Comparison of ENCODE assay signal across 7 mouse cellular contexts in genomic region chr5:100845848-100846598, GRCm38 (mm10). TPM values are rescaled to one million over a fixed set of nuclear protein-coding genes. Genes with fewer than 3 reads are reported as not detected.
DNase-seq lines count a peak whose midpoint lies in the region; ATAC-seq and TF ChIP-seq lines count a peak whose summit lies in the region.

No protein-coding gene starts in this region.

- H3K36me3 ChIP-seq in limb, embryonic 14.5 days (ENCODE audit: control insufficient read depth, insufficient read depth, low read length) = no peaks in the 10 kb centered on the region
- no peaks in the 10 kb centered on the region for H3K36me3 ChIP-seq in midbrain, embryonic 15.5 days (replicated peaks)

- under 1% methylated on average over 38 of the region's 52 CpGs for WGBS in limb, embryonic 14.5 days
- under 1% methylated on average over 52 of the region's 52 CpGs for WGBS in midbrain, embryonic 15.5 days

- H3K9me3 ChIP-seq in limb, embryonic 14.5 days (ENCODE audit: control insufficient read depth, low read length) = 0 out of 2 replicates have a peak, but pooled peaks cover 4% of the 10 kb centered on the region
- H3K9me3 ChIP-seq in midbrain, embryonic 15.5 days = 0 out of 2 replicates have a peak, but pooled peaks cover 5% of the 10 kb centered on the region

- 0 out of 2 replicates have a peak overlapping the region, but pooled peaks have one; percentile 0 for H3K27ac ChIP-seq in limb, embryonic 14.5 days (replicated peaks; ENCODE audit: low read depth, low read length)
- no peak overlapping the region for H3K27ac ChIP-seq in midbrain, embryonic 15.5 days

- H3K27me3 ChIP-seq in limb, embryonic 14.5 days (ENCODE audit: control insufficient read depth, insufficient read depth, low read length) = peaks cover 13% of the 10 kb centered on the region; the same call in 1 of the 2 replicates
- peaks cover 43% of the 10 kb centered on the region for H3K27me3 ChIP-seq in midbrain, embryonic 15.5 days (replicated peaks)

- TF ChIP-seq POLR2A in limb, embryonic 14.5 days (IDR thresholded peaks at IDR 0.05; ENCODE audit: borderline replicate concordance, extremely low read depth, insufficient read depth, insufficient read length) = no peak

- peak overlapping the region; percentile 60 for H3K9ac ChIP-seq in limb, embryonic 14.5 days (ENCODE audit: low read depth, low read length, severe bottlenecking)
- peak overlapping the region; percentile 41 for H3K9ac ChIP-seq in midbrain, embryonic 15.5 days

- DNase-seq in adrenal gland, adult 2 months = peak; percentile 94
- DNase-seq in embryo, embryonic 11 days = peak; percentile 62
- peak; percentile 88 to 89 for DNase-seq in heart, adult 18-20 months
- DNase-seq in kidney, adult 18-20 months = peak; percentile 75
- no peak for DNase-seq in limb, embryonic 14.5 days (ENCODE audit: low spot score)
- peak; percentile 56 to 70 for DNase-seq in spleen, adult 18-20 months

- H3K4me2 ChIP-seq in limb, embryonic 14.5 days (replicated peaks; ENCODE audit: low read depth, low read length, severe bottlenecking) = peak overlapping the region; percentile 93
- peak overlapping the region; percentile 99 for H3K4me2 ChIP-seq in midbrain, embryonic 15.5 days

- H3K4me3 ChIP-seq in limb, embryonic 14.5 days (replicated peaks; ENCODE audit: low read length) = peak overlapping the region; percentile 58
- peak overlapping the region; percentile 53 for H3K4me3 ChIP-seq in midbrain, embryonic 15.5 days

- H3K4me1 ChIP-seq in limb, embryonic 14.5 days (ENCODE audit: control insufficient read depth, insufficient read depth, low read length) = peaks cover 7% of the 10 kb centered on the region
- H3K4me1 ChIP-seq in midbrain, embryonic 15.5 days = peaks cover 19% of the 10 kb centered on the region

- ATAC-seq in limb, embryonic 14.5 days (ENCODE audit: low FRiP score, low read depth) = peak; percentile 24; the same call in 1 of the 2 replicates
- peak; percentile 80 for ATAC-seq in midbrain, embryonic 15.5 days (replicated peaks)

RNA-seq across cellular contexts. Expression of gene Gpat3, which starts 0.5 kb away (rescaled TPM):
- 10 to 100 TPM; 10.5 to 37.6 TPM for total RNA-seq in adrenal gland, adult 2 months (2021)
- 2.0 and 4.7 TPM in 2 replicates for polyA plus RNA-seq in adrenal gland, adult 2 months (2012; rRNA removed)
- total RNA-seq in heart, adult 18-20 months (2021) = 10 to 100 TPM; 19.8 to 26.1 TPM
- 1.9 and 2.7 TPM in 2 replicates for polyA plus RNA-seq in limb, embryonic 14.5 days (2012; rRNA removed)
- 1.1 and 2.0 TPM in 2 replicates for polyA plus RNA-seq in limb, embryonic 14.5 days (2014; fragmentation: Nextera tagmentation; extraction: Ambion mirVana)
- 0.36 and 0.41 TPM in 2 replicates for polyA plus RNA-seq in midbrain, embryonic 15.5 days (2015; fragmentation: Nextera tagmentation; extraction: Ambion mirVana)

RNA-seq across cellular contexts. Expression of gene Abraxas1, which starts 25.3 kb away (rescaled TPM):
- total RNA-seq in adrenal gland, adult 2 months (2021) = 10 to 100 TPM; 11.6 to 14.0 TPM
- 1.8 and 2.4 TPM in 2 replicates for polyA plus RNA-seq in adrenal gland, adult 2 months (2012; rRNA removed)
- 10 to 100 TPM in 1 of 2 experiments, 1 to 10 TPM in 1; 8.8 to 11.0 TPM for total RNA-seq in heart, adult 18-20 months (2021)
- 21.7 and 26.3 TPM in 2 replicates for polyA plus RNA-seq in limb, embryonic 14.5 days (2012; rRNA removed)
- polyA plus RNA-seq in limb, embryonic 14.5 days (2014; fragmentation: Nextera tagmentation; extraction: Ambion mirVana) = 25.1 and 28.0 TPM in 2 replicates
- polyA plus RNA-seq in midbrain, embryonic 15.5 days (2015; fragmentation: Nextera tagmentation; extraction: Ambion mirVana) = 12.8 and 13.2 TPM in 2 replicates

RNA-seq across cellular contexts. Expression of gene Mrps18c, which starts 47.6 kb away (rescaled TPM):
- 10 to 100 TPM; 86.0 to 97.4 TPM for total RNA-seq in adrenal gland, adult 2 months (2021)
- polyA plus RNA-seq in adrenal gland, adult 2 months (2012; rRNA removed) = 5.2 and 5.4 TPM in 2 replicates
- total RNA-seq in heart, adult 18-20 months (2021) = 10 to 100 TPM; 85.1 to 86.7 TPM
- polyA plus RNA-seq in limb, embryonic 14.5 days (2012; rRNA removed) = 39.1 and 69.2 TPM in 2 replicates
- 153 and 164 TPM in 2 replicates for polyA plus RNA-seq in limb, embryonic 14.5 days (2014; fragmentation: Nextera tagmentation; extraction: Ambion mirVana)
- polyA plus RNA-seq in midbrain, embryonic 15.5 days (2015; fragmentation: Nextera tagmentation; extraction: Ambion mirVana) = 140 and 144 TPM in 2 replicates

RNA-seq across cellular contexts. Expression of gene Helq, which starts 47.6 kb away (rescaled TPM):
- total RNA-seq in adrenal gland, adult 2 months (2021) = 10 to 100 TPM in 1 of 2 experiments, 1 to 10 TPM in 1; 6.7 to 10.4 TPM
- 2.7 and 4.0 TPM in 2 replicates for polyA plus RNA-seq in adrenal gland, adult 2 months (2012; rRNA removed)
- 1 to 10 TPM; 2.4 to 4.9 TPM for total RNA-seq in heart, adult 18-20 months (2021)
- 22.7 and 26.9 TPM in 2 replicates for polyA plus RNA-seq in limb, embryonic 14.5 days (2012; rRNA removed)
- 17.5 and 18.8 TPM in 2 replicates for polyA plus RNA-seq in limb, embryonic 14.5 days (2014; fragmentation: Nextera tagmentation; extraction: Ambion mirVana)
- polyA plus RNA-seq in midbrain, embryonic 15.5 days (2015; fragmentation: Nextera tagmentation; extraction: Ambion mirVana) = 22.2 and 22.6 TPM in 2 replicates
